Mouse (Mus musculus): ENCODE data around the gene Acer3.

The Acer3 gene

DNA sequence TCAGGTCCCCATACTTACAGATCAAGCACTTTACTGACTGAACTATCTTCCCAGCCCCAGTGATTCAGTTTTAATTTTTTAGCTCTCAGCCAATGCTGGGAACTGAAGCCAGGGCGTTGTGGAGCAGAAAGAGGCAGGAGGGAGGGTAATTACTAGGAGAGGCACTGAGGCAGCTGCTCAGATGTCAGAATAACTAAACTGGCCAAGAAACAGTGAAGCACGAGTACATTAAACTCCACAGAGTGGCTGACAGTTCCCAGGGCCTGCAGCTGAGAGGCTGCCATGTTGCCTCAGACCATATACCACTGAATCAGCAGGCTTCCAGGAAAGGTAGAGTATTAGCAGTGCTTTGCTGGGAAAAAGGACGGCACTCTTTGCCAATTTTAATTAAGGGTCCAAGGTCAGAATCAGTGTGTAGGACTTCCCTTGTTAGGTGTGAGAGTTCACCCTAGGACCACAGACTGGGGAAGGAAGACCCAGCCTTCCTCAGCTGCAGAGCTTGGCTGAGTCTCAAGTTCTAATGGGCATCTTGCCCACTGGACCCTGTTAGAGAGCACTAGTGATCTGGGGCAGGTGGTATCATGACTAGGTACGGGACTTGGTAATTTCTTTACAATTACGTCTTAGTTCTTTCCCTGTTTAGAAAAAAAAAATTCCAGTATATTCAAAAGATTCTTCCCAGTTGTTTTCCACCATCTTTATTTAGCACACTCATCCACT lies 11.8 kb upstream of the Acer3 start:
- DNase-seq = peak; percentile 35 to 62

DNA sequence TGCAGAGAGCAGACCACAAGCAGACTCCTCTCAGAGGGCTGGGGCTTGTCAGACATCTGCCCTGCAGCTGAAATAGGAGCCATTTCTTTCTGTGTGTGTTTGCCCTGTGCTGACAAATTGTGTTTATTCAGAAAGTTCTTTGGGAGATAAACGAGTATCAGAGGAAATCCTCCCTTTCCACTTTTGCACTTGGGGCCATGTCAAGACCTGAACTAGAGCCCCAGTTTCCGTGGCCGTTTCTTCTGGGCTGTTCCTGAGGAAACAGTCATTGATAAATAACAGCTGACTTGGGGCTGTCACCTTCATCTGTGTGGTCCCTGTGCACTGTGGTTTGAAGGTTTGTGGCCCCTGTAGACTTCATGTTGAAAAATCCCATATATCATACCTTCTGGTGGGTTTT lies 10.9 kb upstream of the Acer3 start:
- DNase-seq = peak in 1 of 2 experiments; percentile 23

DNA sequence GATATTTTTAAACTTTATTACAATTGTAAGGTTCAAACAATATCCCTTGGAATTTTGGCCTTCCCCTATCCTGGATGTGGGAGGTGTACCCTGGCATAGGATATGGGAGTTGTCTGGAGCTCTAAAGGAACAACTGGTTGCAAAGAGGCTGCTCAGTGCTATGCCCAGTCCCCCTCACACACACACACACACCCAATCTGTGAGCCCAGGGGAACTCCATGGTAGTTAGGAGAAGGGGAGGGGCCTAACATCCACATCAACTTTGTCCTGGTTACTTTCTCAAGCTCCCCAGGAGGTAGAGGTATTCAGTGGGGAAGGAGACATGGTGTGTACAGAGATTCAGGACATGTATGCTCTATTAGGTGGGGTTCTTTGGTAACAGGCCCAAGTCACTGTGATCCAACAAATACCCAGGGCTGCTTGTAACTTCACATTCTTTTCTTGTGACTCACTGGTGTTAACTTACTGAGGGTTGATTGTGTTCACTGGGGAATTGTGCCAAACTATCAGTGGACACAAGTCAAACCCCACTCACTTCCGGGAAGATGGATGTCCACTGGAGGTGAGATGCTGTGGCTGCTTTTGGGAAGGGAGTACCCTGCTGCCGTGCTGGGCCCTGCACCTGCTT lies 9.5 kb upstream of the Acer3 start:
- no peak for DNase-seq

DNA sequence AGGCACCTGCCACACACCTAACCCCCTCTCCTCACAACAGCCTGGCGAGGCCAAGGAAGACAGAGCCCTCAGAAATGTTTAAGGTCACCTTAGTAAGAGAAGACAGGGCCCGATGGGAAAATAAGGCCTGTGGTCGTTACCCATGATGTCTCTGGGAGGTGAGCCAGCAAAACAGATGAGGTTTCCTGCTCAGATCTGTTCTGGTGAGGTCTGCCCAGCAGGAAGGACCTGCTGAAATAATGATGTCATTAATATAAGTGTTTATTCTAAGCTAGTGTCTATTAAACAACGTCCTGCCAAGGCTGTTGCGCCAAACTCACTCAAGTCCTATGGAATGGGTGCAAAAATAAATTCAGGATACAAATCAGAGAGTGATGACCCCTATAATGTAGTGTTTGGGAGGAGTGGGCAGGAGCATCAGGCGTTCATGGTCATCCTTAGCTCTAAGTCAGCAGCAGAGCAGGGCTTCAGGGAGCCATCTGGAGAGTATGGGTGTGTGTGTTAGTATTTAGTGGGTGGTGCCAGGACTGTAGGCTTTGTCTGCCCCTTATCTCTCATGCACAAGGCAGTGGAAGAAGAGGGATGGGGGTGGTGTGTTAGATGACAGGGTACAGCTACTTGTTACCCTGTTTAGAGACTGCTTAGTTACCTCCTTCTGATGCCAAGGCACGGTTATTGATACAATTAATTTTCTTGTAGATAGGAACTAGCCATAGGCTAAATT lies 8.8 kb upstream of the Acer3 start:
- DNase-seq = no peak

DNA sequence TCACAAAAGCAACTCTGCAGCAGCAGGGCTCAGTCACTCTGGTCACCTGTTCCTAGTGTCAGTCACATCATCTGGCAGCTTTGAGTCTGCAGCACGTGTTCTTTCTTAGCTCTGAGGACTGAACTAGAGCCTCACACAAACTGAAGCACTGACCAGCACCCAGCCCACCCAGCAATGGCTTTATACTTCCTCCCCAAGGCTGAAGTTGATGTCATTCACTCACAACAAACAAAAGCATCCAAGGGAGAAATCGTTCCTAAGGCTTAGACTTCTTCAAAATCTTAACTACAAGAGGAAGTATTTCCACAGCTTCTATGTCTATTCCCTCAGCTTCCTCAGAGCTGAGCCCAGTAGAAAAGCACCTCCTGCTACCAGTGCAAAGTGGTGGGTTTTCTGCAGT lies 7.3 kb upstream of the Acer3 start:
- no peak for DNase-seq

DNA sequence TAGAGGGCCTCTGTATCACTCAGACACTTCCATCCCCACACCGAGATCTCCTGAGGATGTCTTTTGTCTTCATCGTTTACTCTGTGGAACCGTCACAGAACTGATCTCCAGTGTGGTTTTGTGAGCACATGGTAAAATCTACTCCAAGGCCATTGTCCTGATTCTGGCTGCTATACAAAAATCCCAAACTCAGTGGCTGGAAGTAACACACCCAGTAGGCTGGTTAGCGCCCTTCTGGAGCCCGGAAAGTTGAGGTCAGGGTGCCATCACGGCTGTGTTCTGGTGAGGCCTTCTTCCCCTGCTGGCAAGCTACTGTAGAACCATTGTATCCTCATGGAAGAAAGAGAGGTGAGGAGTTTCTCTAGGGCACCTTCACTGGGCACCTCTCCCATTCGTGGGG lies 5.0 kb upstream of the Acer3 start:
- DNase-seq = no peak

DNA sequence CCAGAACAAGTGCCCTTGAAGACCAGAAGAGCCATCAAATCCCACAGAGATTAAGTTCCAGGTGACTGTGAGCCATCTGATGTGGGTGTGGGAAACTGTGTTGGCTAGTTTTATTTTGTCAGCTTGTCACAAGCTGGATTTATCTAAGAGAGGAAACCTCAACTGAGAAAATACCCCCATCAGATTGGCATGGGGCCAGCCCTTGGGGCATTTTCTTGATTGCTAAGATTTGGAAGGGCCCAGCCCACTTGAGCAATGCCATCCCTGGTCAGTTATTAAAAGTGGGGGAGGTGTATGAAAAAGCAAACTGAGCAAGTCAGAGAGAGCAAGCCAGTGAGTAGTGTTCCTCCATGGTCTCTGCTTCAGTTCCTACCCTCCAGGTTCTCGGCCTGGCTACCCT lies 3.2 kb upstream of the Acer3 start:
- DNase-seq = peak in 1 of 2 experiments; percentile 33

DNA sequence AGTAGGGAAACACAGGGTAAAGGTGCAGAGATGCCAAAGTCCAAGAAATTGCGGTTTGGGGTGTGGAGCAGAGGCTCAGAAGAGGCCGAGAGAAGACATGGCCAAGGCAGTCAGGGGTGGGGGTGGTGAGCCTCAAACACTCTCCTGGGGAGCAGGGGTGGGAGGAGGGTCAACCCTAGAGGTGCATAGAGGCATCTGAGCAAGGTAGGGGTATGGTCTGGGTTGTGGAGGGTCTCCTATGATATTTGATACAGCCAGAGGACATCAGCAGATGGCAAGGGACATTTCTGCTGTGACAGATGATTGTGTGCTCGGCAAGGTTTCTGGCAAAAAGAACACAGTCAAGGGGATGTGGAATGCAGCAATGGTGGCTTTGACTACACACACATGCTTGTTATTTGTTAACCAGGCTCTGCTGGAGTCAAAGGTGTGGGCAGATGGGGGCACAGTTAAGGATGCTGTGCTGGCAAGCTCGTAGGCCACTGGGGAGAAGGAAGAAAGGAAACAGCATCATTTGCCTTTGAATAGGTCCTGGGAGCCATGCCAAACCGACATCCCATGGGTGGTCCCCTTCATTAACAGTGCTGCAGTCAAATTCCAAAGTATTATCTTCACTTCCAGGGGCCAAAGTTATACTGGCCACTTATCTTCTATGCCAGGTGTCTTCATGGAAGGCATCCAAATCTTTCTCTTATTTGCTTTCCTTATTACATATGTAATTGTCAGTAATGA lies 2.4 kb upstream of the Acer3 start:
- peak; percentile 41 to 52 for DNase-seq

DNA sequence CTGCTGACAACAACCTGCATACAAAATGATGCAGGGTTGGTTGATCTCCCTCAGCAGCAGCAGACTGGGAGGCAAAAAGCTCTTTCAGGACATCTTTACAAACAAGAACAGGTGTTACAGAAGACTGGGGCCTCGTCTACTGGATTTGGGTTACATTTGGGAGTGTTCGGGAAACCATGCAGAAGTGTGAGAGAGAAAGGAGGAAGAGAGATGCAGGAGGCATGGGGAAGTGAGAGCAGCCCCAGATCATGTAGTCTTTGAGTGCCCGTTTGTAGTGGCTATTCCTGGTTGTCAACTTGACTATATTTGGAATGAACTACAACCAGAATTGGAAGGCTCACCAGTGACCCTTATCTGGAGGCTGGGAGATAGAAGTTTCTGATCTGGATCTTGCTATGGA lies 1.4 kb upstream of the Acer3 start:
- no peak for DNase-seq

DNA sequence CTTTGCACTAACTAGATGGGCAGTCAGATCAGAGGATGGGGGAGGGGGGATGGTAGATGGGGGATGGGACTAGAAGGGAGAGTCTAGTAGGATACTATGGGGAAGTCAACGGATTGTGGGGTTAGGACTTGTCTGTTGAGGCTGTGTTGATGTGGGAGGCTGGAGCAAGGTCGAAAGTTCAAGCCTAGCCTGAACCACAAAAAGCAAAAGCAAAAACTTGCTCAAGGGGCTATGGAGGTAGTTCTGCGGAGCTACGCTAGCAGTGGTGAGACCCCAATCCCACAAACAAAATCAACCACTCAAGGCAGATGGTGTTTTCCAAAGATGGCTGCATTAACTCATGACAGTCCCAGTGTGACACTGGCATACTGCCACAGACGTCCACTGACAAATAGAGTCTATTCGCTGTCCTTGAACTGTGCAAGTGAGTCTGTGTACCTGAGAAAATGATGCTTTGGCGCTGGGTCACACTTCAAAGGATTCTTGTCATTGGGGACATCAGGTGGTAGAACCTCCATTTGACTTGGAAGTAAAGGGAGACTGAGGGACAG lies 927 bp downstream of the Acer3 start:
- no peak for DNase-seq

DNA sequence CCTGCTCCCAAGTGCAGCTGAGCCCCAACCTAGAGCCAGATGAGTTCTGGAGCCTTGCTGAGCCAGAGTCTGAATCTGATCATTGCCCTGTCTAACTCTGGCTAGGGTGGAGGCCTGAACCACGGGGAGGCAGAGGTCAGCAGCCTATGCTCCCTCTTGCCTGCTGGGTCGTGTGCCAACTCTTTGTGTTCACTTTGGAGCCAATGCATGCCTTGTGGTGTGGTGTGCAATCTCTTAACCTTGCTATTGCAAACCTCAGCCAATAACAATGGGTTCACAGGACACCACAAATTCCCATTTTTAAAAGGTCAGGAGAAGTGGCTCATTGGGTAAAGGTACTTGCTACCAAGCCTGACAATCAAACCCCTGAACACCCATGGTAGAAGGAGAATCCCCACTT lies 4.4 kb downstream of the Acer3 start:
- peak in 1 of 2 experiments; percentile 20 for DNase-seq

DNA sequence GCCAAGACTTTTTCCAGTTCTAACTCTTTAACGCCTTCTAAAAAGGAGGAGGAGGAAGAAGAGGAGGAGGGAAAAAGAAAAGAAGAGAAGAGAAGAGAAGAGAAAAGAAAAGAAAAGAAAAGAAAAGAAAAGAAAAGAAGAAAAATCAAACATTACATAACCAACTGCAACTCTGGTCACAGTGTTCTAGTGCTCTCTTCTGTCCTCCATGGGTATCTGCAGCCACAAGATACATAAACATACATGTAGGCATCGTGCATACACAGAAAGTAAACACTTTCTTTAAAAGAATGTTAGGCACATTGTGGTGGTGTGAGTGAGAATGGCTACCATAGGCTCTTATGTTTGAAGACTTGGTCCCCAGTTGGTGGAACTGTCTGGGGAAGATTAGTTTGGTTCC lies 5.9 kb downstream of the Acer3 start:
- no peak for DNase-seq

DNA sequence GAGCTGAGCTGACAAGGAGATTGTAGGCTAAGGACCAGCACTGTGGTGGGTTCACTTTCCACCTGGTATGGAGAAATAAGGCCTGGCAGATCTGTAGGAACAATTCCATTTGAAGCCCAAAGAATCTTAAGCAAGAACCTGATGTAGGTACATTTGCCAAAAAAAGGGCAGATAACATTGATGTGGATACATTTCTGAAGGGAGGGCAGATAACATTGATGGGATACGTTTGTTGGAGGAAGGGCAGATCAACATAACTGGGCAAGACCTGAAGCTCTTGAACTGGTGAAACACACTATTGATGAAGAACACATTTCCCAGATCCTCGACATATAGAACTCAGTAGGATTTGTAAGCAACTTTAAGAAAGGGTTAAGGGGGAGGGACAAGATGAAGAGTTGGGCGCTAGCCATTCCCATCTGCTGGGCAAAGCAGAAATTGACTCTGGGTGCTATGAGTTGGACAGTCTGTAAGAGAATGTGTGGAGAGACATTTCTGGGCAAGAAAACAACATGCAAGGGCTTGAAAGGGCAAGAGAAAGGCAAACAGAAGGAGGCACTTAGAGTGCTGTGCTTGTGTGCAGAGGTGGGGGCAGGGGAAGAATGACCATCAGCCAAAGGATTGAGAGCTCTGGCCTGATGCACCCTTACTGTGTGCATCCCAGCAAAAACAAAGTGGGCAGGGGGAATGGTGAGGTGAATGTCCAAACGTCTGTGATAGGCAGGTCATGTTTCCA lies 8.7 kb downstream of the Acer3 start:
- no peak for DNase-seq

DNA sequence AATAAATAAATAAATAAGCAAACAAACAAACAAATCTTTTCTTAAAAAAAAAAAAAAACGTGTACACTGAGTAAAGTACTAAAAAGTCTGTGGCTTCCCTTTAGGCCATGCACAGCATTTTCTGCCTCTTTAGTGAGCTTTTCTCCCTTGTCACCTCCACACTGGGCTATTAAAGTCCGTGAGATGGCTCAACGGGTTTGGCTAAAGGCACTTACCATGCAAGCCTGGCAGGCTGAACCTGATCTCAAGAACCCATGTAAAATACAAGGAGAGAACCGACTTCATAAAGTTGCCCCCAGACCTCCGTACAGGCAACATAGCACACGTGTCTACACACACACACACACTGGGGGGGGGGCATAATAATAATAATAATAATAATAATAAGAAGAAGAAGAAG lies 10.7 kb downstream of the Acer3 start:
- DNase-seq = no peak

DNA sequence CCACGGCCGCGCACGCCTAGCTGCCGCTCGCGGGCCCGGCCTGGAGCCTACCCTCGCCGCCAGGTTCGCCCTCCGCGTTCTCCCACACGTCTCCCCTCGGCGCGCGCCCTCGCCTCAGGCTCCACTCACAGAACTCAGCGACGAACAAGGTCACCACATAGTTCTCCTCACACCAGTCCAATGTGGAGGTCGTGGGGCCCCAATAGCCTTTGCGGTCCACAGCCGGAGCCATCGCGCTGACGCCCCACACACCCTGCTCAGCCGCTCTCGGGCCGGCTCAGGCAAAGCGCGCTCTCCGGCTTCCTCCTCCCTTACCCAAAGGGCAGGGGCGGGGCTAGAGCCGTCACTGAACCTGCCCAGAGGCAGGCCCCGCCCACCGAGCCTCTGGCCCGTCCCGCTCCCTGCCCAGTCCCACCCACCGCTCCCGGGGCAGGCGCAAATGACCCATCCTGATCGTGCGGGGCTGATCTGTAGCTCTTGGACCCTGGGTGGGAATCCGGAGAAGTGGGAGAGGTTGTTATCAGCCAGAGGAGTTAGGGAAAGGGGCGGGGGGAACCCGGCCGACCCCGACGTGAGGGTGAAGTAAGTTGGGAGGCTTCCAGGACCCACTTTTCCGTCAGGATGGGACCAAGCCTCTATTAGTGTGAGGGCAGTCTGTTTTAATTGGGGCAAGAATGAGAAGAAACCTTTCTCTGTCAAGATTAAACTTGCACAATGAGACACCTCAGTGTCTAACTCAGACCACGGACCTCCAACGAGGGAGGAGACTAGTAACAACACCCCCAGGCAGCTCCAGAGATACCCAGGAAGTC lies 11.6 kb downstream of the Acer3 start:
- peak; percentile 96 to 99 for DNase-seq

DNA sequence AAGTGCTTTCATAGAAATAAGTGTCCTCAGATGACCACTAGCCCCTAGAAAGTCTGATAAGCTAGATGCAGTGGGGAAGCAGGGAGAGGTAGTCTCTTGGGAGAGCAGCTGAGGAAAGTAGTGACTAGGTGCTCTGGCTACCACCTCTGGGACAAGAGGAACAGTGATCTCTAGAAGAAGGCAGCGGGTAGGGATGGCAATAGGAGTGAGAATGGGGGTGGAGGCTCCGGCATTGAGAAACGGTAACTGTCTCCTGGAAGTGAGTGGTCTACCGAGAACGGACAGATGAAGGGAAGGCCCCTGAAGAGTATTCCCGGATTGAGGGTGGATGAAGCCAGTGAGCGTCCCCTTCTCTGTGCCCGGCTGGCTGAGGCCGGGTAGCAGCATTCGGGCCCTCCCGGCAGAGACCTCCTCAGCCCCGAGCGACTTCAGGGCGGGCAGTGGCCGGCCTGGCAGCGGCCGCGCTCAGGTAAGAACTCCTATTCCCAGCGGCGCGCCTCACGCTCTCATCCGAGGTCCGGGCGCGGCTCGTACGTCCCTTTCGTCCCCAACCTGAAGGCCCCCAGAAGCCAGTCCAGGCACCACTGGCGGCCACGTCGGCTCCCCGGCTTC lies 12.3 kb downstream of the Acer3 start:
- DNase-seq = peak in 1 of 2 experiments; percentile 14

DNA sequence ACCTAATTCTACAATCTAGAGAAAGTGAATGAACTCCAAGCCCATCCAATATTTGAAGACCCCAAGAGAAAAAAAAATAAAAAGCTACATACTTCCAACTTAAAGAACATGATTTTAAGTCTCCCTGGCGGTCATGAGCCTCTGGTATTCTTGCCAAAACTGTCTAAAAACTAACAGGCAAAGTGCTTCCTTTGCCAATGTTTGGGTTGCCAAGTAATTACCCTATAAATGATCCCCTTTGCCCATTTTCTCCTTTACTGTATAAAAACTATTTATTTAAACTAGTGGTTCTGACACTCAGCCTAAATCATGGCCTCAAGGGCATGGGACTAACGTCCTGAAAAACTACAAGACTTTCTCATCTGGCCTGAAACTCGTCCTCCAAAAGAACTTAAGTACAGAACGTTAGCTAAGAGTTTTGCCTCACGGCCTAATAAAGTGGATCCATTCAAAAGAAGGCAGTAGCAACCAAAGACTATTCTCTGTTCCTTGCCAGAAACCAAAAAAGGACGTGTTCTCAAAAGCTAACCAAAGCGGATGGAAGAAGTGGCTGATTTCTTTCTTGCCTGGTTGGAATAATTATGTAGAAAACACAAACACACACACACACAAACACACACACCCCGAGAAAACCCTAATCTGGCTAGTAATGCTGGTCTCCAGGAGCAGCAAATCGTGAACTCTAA lies 12.9 kb downstream of the Acer3 start:
- no peak for DNase-seq

DNA sequence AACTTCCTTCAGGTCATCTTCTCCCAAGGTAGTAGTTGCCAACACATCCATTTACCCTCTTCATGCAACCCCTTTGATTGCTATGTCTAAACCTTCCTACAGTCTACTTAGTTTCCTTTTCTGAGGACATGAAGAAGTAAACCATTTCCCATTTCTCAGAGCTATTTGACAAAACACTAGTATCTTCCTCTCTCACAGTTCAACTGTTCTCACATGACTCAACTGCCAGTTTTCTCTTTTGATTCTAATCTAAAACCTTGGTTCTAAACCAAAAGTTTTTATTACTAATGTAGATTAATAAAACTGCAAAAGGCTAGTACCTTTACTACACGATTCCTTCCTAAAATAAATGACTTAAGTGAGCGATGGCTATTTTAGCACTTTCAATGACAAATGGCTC lies 13.6 kb downstream of the Acer3 start:
- DNase-seq = no peak

DNA sequence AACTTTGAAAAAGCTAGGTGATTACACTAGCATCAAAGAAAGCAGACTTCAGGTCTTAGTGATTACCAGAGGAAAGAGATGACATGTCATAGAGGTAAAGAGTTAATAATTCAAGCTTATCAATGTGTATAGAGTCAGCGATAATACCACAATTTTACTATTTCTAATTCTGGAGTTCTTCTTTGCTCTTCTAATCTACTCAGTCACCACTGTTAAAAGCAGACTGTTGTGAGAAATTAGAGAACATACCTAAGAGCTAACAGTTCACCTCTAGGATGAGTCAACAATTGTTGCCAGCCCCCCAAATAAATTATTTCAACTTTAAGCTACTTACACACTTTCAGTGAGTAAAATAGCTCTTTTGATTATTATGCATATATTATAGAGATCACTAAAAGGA lies 28.1 kb downstream of the Acer3 start:
- no peak for DNase-seq

DNA sequence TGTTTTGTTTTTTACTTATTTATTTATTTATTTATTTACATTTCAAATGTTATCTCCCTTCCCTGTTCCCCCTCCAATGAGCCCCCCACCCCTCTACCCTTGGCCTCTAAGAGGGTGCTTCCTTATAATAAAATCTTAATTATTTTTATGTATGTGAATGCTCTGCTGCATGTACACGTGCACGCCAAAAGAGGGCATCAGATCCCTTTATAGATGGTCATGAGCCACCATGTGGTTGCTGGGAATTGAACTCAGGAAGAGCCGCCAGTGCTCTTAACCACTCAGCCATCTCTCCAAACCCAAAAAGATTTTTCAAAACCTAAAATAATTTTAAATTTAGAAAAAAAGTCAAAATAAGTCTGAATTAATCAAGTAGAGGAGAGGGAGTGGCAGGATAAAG lies 31.4 kb downstream of the Acer3 start:
- DNase-seq = peak; percentile 28 to 44
